Mouse (Mus musculus): Measurements from ENCODE around the gene Hmmr.

- TF ChIP-seq POLR2A (IDR thresholded peaks at IDR 0.05; ENCODE audit: insufficient read depth, low read depth, low read length) (no peak), EP300 (IDR thresholded peaks at IDR 0.05; ENCODE audit: insufficient read depth, low read depth, low read length) (no peak)
These were observed 41.1 kb downstream of the Hmmr start for GRCm38 (mm10) chr11:40692101-40692509.
